Mouse (Mus musculus): ENCODE data around the gene Csn1s2a. TPM values are rescaled to one million over a fixed set of nuclear protein-coding genes. Genes with fewer than 3 reads are reported as not detected.

Csn1s2a gene
- polyA plus RNA-seq (2014; fragmentation: Illumina TruSeq; extraction: RNeasy Lipid Tissue Mini Kit (QIAGEN cat#74804); ENCODE audit: low read depth, low replicate concordance), result not detected

DNA sequence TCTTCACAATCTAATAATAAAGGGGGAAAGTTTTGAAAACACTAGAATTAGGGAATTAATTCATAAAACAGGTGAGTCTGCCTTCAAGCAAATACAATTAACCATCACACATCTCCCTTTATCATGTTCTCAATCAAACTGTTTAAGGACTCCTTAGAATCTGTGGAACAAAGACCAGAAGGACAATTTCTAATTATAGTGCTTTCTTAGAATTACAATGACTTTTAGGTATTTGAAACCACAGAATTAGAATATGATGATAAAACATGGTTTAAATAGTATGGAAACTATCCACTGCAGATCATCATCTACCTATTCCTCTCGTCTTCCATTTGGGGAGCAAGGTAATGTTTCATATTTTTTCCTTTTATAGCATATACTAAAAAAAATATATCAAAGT is at the start of gene Csn1s2a:
TSS of gene Csn1s2a (plus strand) at position 301 of the 400 bp plus-strand sequence.

DNA sequence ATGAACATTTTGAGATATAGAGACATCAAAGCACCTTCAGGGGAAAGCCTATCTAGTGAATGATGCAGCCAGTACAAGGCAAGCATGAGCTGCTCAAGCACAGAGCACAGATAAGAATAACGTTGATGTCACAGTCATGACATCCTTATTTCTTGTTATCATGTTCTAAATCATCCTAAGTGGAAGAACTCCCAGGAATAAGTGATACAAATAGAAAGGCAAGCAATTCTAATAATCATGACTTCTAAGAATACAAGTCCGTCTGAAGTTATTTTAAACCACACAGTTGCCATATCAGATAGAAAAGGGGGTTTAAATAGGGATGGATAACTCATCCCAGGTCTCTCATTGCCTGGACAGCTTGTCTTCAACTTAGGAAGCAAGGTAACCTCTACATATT is 33.4 kb downstream of the Csn1s2a start, which contains the start of gene Csn1s2b:
TSS of gene Csn1s2b (plus strand) at position 301 of the 400 bp plus-strand sequence.

DNA sequence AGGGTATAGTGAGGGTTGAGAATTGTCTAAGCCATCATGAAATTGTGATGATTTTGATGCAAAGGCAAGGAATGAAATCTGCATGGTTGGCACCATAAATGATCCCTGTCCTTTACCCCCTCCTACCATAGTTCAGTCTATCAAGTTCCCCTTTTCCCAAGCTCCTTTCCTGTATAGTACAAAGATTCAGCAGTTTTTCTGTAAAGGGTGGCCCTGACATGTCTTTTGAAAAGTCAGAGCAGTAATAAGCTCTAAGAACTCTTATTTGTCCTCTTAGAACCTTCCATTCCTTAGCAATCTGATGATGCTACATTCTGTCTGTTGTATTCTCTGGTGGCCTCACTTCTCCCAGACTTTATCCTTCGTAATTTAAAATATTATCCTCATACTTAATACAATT is 51.0 kb downstream of the Csn1s2a start, which contains the start of gene Prr27:
TSS of gene Prr27 (plus strand) at position 301 of the 400 bp plus-strand sequence.

Other genes with a start within 250 kb of the Csn1s2a start
- gene Sult1b1, start 236.4 kb upstream of the Csn1s2a start, polyA plus RNA-seq (2014; fragmentation: Illumina TruSeq; extraction: RNeasy Lipid Tissue Mini Kit (QIAGEN cat#74804); ENCODE audit: low read depth, low replicate concordance), result not detected
- 2.1 TPM for gene Sult1d1, start 205.5 kb upstream of the Csn1s2a start, polyA plus RNA-seq (2014; fragmentation: Illumina TruSeq; extraction: RNeasy Lipid Tissue Mini Kit (QIAGEN cat#74804); ENCODE audit: low read depth, low replicate concordance)
- 63.5 TPM for gene Sult1e1, start 183.0 kb upstream of the Csn1s2a start, polyA plus RNA-seq (2014; fragmentation: Illumina TruSeq; extraction: RNeasy Lipid Tissue Mini Kit (QIAGEN cat#74804); ENCODE audit: low read depth, low replicate concordance)
- gene Csn1s1, start 108.4 kb upstream of the Csn1s2a start, polyA plus RNA-seq (2014; fragmentation: Illumina TruSeq; extraction: RNeasy Lipid Tissue Mini Kit (QIAGEN cat#74804); ENCODE audit: low read depth, low replicate concordance), result not detected
- gene Csn2, start 74.9 kb upstream of the Csn1s2a start, polyA plus RNA-seq (2014; fragmentation: Illumina TruSeq; extraction: RNeasy Lipid Tissue Mini Kit (QIAGEN cat#74804); ENCODE audit: low read depth, low replicate concordance), result not detected
- gene Csn1s2b, start 33.5 kb downstream of the Csn1s2a start, polyA plus RNA-seq (2014; fragmentation: Illumina TruSeq; extraction: RNeasy Lipid Tissue Mini Kit (QIAGEN cat#74804); ENCODE audit: low read depth, low replicate concordance), result not detected
- 6.7 TPM for gene Prr27, start 51.1 kb downstream of the Csn1s2a start, polyA plus RNA-seq (2014; fragmentation: Illumina TruSeq; extraction: RNeasy Lipid Tissue Mini Kit (QIAGEN cat#74804); ENCODE audit: low read depth, low replicate concordance)
- 37.3 TPM for gene Odam, start 110.5 kb downstream of the Csn1s2a start, polyA plus RNA-seq (2014; fragmentation: Illumina TruSeq; extraction: RNeasy Lipid Tissue Mini Kit (QIAGEN cat#74804); ENCODE audit: low read depth, low replicate concordance)
- gene Csn3, start 151.0 kb downstream of the Csn1s2a start, polyA plus RNA-seq (2014; fragmentation: Illumina TruSeq; extraction: RNeasy Lipid Tissue Mini Kit (QIAGEN cat#74804); ENCODE audit: low read depth, low replicate concordance), result not detected
- gene 2310003L06Rik, start 194.9 kb downstream of the Csn1s2a start, polyA plus RNA-seq (2014; fragmentation: Illumina TruSeq; extraction: RNeasy Lipid Tissue Mini Kit (QIAGEN cat#74804); ENCODE audit: low read depth, low replicate concordance), result not detected
- gene Gm28434, start 194.9 kb downstream of the Csn1s2a start, polyA plus RNA-seq (2014; fragmentation: Illumina TruSeq; extraction: RNeasy Lipid Tissue Mini Kit (QIAGEN cat#74804); ENCODE audit: low read depth, low replicate concordance), result not detected
- gene Cabs1, start 204.9 kb downstream of the Csn1s2a start, polyA plus RNA-seq (2014; fragmentation: Illumina TruSeq; extraction: RNeasy Lipid Tissue Mini Kit (QIAGEN cat#74804); ENCODE audit: low read depth, low replicate concordance), result 20.5 TPM
- gene Smr3a, start 228.0 kb downstream of the Csn1s2a start, polyA plus RNA-seq (2014; fragmentation: Illumina TruSeq; extraction: RNeasy Lipid Tissue Mini Kit (QIAGEN cat#74804); ENCODE audit: low read depth, low replicate concordance), result not detected

Measured in adipose tissue, adult 10 weeks (tissue).